In genomic region chr5:33224491-33224890, GRCm38 (mm10) we compare ENCODE assay signal across 25 mouse cellular contexts. TPM values are rescaled to one million over a fixed set of nuclear protein-coding genes. Genes with fewer than 3 reads are reported as not detected.
DNase-seq lines count a peak whose midpoint lies in the region; ATAC-seq and TF ChIP-seq lines count a peak whose summit lies in the region.
"Had no signal": no experiment of that assay in that cellular context is flagged by ENCODE, and none has a peak within 500 bp of the region (broad histone marks: within the 10 kb centered on the region; RNA-seq: fewer than 3 reads in every experiment).

No protein-coding gene starts in this region.

- 50% methylated on average over 7 of the region's 7 CpGs for WGBS in heart, embryonic 14.5 days

- peak; percentile 48 to 62 for TF ChIP-seq EP300 in MEL (IDR thresholded peaks at IDR 0.05; ENCODE audit: low read depth in 1 of 2, low read length in 2 of 2)

- H3K27me3 ChIP-seq in heart, embryonic 14.5 days (ENCODE audit: control insufficient read depth, insufficient read depth, low read length) = no peaks in the 10 kb centered on the region
- peaks cover 6 to 10% of the 10 kb centered on the region in 2 experiments for H3K27me3 ChIP-seq in MEL (ENCODE audit: control insufficient read depth in 1 of 2, insufficient read depth in 2 of 2, low read length in 2 of 2)
- H3K27me3 ChIP-seq: forebrain, embryonic 12.5 days; intestine, embryonic 15.5 days; midbrain, embryonic 12.5 days had no signal

- TF ChIP-seq RAD21 in MEL (IDR thresholded peaks at IDR 0.05; ENCODE audit: low read depth, low read length) = no peak

- no peak overlapping the region for H3K9ac ChIP-seq in heart, embryonic 14.5 days (ENCODE audit: low read length)
- H3K9ac ChIP-seq in MEL (ENCODE audit: control insufficient read depth, low read depth, low read length, poor library complexity, severe bottlenecking) = peak overlapping the region; percentile 54
- H3K9ac ChIP-seq: forebrain, embryonic 12.5 days; intestine, embryonic 15.5 days; liver, embryonic 15.5 days; midbrain, embryonic 12.5 days had no signal

- no peaks in the 10 kb centered on the region for H3K36me3 ChIP-seq in heart, embryonic 14.5 days (ENCODE audit: control insufficient read depth, insufficient read depth, low read length)
- H3K36me3 ChIP-seq in MEL (ENCODE audit: control insufficient read depth in 1 of 2, insufficient read depth in 2 of 2, low read length in 2 of 2) = peaks cover 0 to 34% of the 10 kb centered on the region in 2 experiments; a peak in 2 of 4 replicates
- H3K36me3 ChIP-seq: forebrain, embryonic 12.5 days; hindbrain, embryonic 10.5 days; intestine, embryonic 15.5 days; liver, embryonic 15.5 days; midbrain, embryonic 12.5 days had no signal

- TF ChIP-seq CTCF in MEL (IDR thresholded peaks at IDR 0.05 in 2 of 3, conservative IDR thresholded peaks at IDR 0.05 in 1 of 3; ENCODE audit: control insufficient read depth in 1 of 3, insufficient read depth in 1 of 3, low read depth in 2 of 3, low read length in 3 of 3, poor library complexity in 1 of 3, severe bottlenecking in 1 of 3) = no peak

- ATAC-seq in heart, embryonic 14.5 days (ENCODE audit: insufficient number of reproducible peaks, insufficient read depth, low FRiP score, low read depth) = no peak
- ATAC-seq in megakaryocyte-erythroid progenitor cell, adult 5-6 weeks (replicated peaks; ENCODE audit: low FRiP score, low TSS enrichment, poor library complexity, severe bottlenecking) = 0 out of 2 replicates have a peak, but pooled peaks have one; percentile 47
- ATAC-seq: activated CD4-positive, CD25-positive, alpha-beta regulatory T cell, adult 4 months; hindbrain, embryonic 16.5 days; intestine, embryonic 15.5 days; lung, postnatal 0 days had no signal

- H3K9me3 ChIP-seq in heart, embryonic 14.5 days (ENCODE audit: control insufficient read depth, low read length) = no peaks in the 10 kb centered on the region
- H3K9me3 ChIP-seq in MEL (replicated peaks; ENCODE audit: insufficient read depth, low read length) = no peaks in the 10 kb centered on the region
- H3K9me3 ChIP-seq: forebrain, embryonic 12.5 days; hindbrain, embryonic 10.5 days; intestine, embryonic 15.5 days; liver, embryonic 15.5 days; midbrain, embryonic 12.5 days had no signal

- DNase-seq in heart, adult 9 months (ENCODE audit: low spot score in 2 of 2) = no peak
- DNase-seq in MEL (ENCODE audit: low read depth, low spot score) = peak; percentile 92
- DNase-seq in c-Kit-positive CD71-positive TER-119-positive erythroid progenitor cells, embryonic 14.5 days (ENCODE audit: low spot score) = peak; percentile 39
- no peak for DNase-seq in ovary, postnatal 14 days (ENCODE audit: low spot score)
- DNase-seq in gastrocnemius, postnatal 10 days = no peak
- DNase-seq: adrenal gland, adult 8-10 months; cerebellum, adult 18-20 months; cerebellum, postnatal 14 days; kidney, adult 8-10 months; kidney, postnatal 14 days; thymus, postnatal 25 days had no signal

- H3K27ac ChIP-seq in heart, embryonic 14.5 days (replicated peaks in 1 of 2; ENCODE audit: control insufficient read depth in 1 of 2, insufficient read depth in 1 of 2, low read depth in 2 of 2, low read length in 2 of 2) = peak overlapping the region; percentile 68 to 73; a peak in 3 of 4 replicates
- H3K27ac ChIP-seq in MEL (ENCODE audit: control insufficient read depth, low read depth, low read length) = peak overlapping the region; percentile 79
- H3K27ac ChIP-seq: forebrain, embryonic 12.5 days; hindbrain, embryonic 10.5 days; intestine, embryonic 15.5 days; layer of hippocampus, adult 2 months; liver, embryonic 15.5 days; macrophage; midbrain, embryonic 12.5 days had no signal

- no peaks in the 10 kb centered on the region for H3K79me2 ChIP-seq in MEL (ENCODE audit: control insufficient read depth, insufficient read depth, low read length, poor library complexity)

- H3K4me1 ChIP-seq in heart, embryonic 14.5 days (ENCODE audit: control insufficient read depth in 2 of 2, insufficient read depth in 2 of 2, low read length in 2 of 2) = peaks cover 32 to 47% of the 10 kb centered on the region in 2 experiments
- peaks cover 27 to 36% of the 10 kb centered on the region in 2 experiments for H3K4me1 ChIP-seq in MEL (ENCODE audit: control insufficient read depth in 1 of 2, insufficient read depth in 2 of 2, low read length in 2 of 2)
- H3K4me1 ChIP-seq: forebrain, embryonic 12.5 days; midbrain, embryonic 12.5 days had no signal

- no peak overlapping the region for H3K4me2 ChIP-seq in heart, embryonic 14.5 days (ENCODE audit: low read length)
- H3K4me2 ChIP-seq: forebrain, embryonic 12.5 days; intestine, embryonic 15.5 days; liver, embryonic 15.5 days; midbrain, embryonic 12.5 days had no signal

- H3K4me3 ChIP-seq in heart, embryonic 14.5 days (ENCODE audit: control insufficient read depth in 1 of 2, insufficient read depth in 1 of 2, low read depth in 1 of 2, low read length in 2 of 2) = no peak overlapping the region
- H3K4me3 ChIP-seq in MEL (ENCODE audit: control insufficient read depth in 1 of 2, insufficient read depth in 1 of 2, low read depth in 2 of 2, low read length in 2 of 2) = peak overlapping the region; percentile 32 to 46
- H3K4me3 ChIP-seq: forebrain, embryonic 12.5 days; hindbrain, embryonic 10.5 days; intestine, embryonic 15.5 days; layer of hippocampus, adult 2 months; liver, embryonic 15.5 days; midbrain, embryonic 12.5 days had no signal

- TF ChIP-seq POLR2A in MEL (IDR thresholded peaks at IDR 0.05; ENCODE audit: control insufficient read depth in 1 of 2, insufficient read depth in 1 of 2, low read depth in 1 of 2, low read length in 2 of 2, poor library complexity in 1 of 2) = peak in 1 of 2 experiments; percentile 27; a peak in 1 of 4 replicates

TF ChIP-seq in MEL, 35 proteins besides CTCF, POLR2A, EP300 and RAD21:
- TF ChIP-seq HCFC1 (IDR thresholded peaks at IDR 0.05; ENCODE audit: low read depth, low read length) (no peak), GATA1 (IDR thresholded peaks at IDR 0.05; ENCODE audit: low read depth, low read length) (peak; percentile 8; the same call in 1 of the 2 replicates), MAX (IDR thresholded peaks at IDR 0.05; ENCODE audit: low read length) (0 out of 2 replicates have a peak, but pooled peaks have one; percentile 40), ZKSCAN1 (IDR thresholded peaks at IDR 0.05; ENCODE audit: low read depth, low read length) (no peak), TBP (IDR thresholded peaks at IDR 0.05; ENCODE audit: low read depth, low read length) (peak; percentile 23; the same call in 1 of the 2 replicates), SMC3 (IDR thresholded peaks at IDR 0.05; ENCODE audit: low read depth, low read length) (peak; percentile 24), SIN3A (IDR thresholded peaks at IDR 0.05; ENCODE audit: low read length) (peak; percentile 55; the same call in 1 of the 2 replicates), MAZ (IDR thresholded peaks at IDR 0.05; ENCODE audit: low read depth, low read length) (0 out of 2 replicates have a peak, but pooled peaks have one; percentile 34), MAFK (IDR thresholded peaks at IDR 0.05; ENCODE audit: borderline replicate concordance, low read depth, low read length) (no peak), MXI1 (IDR thresholded peaks at IDR 0.05; ENCODE audit: low read depth, low read length) (peak; percentile 36; the same call in 1 of the 2 replicates), BHLHE40 (IDR thresholded peaks at IDR 0.05; ENCODE audit: borderline replicate concordance, low read depth, low read length) (0 out of 2 replicates have a peak, but pooled peaks have one; percentile 15), NRF1 (IDR thresholded peaks at IDR 0.05; ENCODE audit: insufficient read depth, low read depth, low read length, poor library complexity, severe bottlenecking) (no peak), KAT2A (conservative IDR thresholded peaks at IDR 0.05; ENCODE audit: low read depth, low read length) (peak; percentile 31; the same call in 1 of the 2 replicates), MEF2A (IDR thresholded peaks at IDR 0.05; ENCODE audit: extremely low read depth, insufficient replicate concordance, low read depth, low read length, poor library complexity, severe bottlenecking) (peak; percentile 40; the same call in 1 of the 2 replicates), NELFE (IDR thresholded peaks at IDR 0.05; ENCODE audit: low read depth, low read length) (no peak; the same call in 1 of the 2 replicates), USF1 (IDR thresholded peaks at IDR 0.05; ENCODE audit: low read depth, low read length) (peak; percentile 31; the same call in 1 of the 2 replicates)

RNA-seq across cellular contexts. Expression of gene Spon2, which starts 6.2 kb away (rescaled TPM):
- 72.8 and 79.4 TPM in 2 replicates for polyA plus RNA-seq in heart, embryonic 14.5 days (2014; fragmentation: Nextera tagmentation; extraction: Ambion mirVana)
- total RNA-seq in MEL (2012; rRNA removed) = 1.7 and 3.1 TPM in 2 replicates
- polyA plus RNA-seq in MEL (2012; ENCODE audit: insufficient read depth in 1 of 2, insufficient read length in 2 of 2, low read depth in 1 of 2, low replicate concordance in 2 of 2, missing spikeins in 1 of 2) = 1 to 10 TPM in 1 of 2 experiments, not detected in 1; 2.6 TPM
- 23.4 and 35.0 TPM in 2 replicates for total RNA-seq in megakaryocyte-erythroid progenitor cell, adult 5-6 weeks (2014; fragmentation: Nextera tagmentation)
- 14.8 and 15.1 TPM in 2 replicates for total RNA-seq in megakaryocyte-erythroid progenitor cell, adult 5-6 weeks (2017)
- total RNA-seq in gastrocnemius, postnatal 10 days (2021) = 10 to 100 TPM; 10.7 to 19.1 TPM
- total RNA-seq: granulocyte monocyte progenitor cell, adult 5-6 weeks; neutrophil, adult 5-6 weeks had no signal
- polyA plus RNA-seq: activated CD4-positive, CD25-positive, alpha-beta regulatory T cell, adult 4 months; macrophage had no signal

RNA-seq across cellular contexts. Expression of gene Ctbp1, which starts 50.3 kb away (rescaled TPM):
- polyA plus RNA-seq in heart, embryonic 14.5 days (2014; fragmentation: Nextera tagmentation; extraction: Ambion mirVana) = 238 and 245 TPM in 2 replicates
- total RNA-seq in MEL (2012; rRNA removed) = 413 and 443 TPM in 2 replicates
- 100 to 1,000 TPM; 353 to 595 TPM for polyA plus RNA-seq in MEL (2012; ENCODE audit: insufficient read depth in 1 of 2, insufficient read length in 2 of 2, low read depth in 1 of 2, low replicate concordance in 2 of 2, missing spikeins in 1 of 2)
- total RNA-seq in megakaryocyte-erythroid progenitor cell, adult 5-6 weeks (2014; fragmentation: Nextera tagmentation) = 208 and 216 TPM in 2 replicates
- total RNA-seq in megakaryocyte-erythroid progenitor cell, adult 5-6 weeks (2017) = 136 and 192 TPM in 2 replicates
- 100 to 1,000 TPM; 206 to 216 TPM for total RNA-seq in gastrocnemius, postnatal 10 days (2021)

Comparison
In these comparisons a context has a peak if more than half of its experiments do, and no peak if none do; other contexts are left out.
1. H3K4me3 ChIP-seq: peak in MEL (2 of 2); none in heart, embryonic 14.5 days (0 of 2).
2. DNase-seq: peak in MEL (single experiment) and c-Kit-positive CD71-positive TER-119-positive erythroid progenitor cells, embryonic 14.5 days (single experiment); none in heart, adult 9 months (0 of 2), ovary, postnatal 14 days (single experiment) and gastrocnemius, postnatal 10 days (single experiment).